Mouse (Mus musculus) myocyte (in vitro differentiated cells): Measurements from ENCODE around the gene Ptpn3.

Experiments
- E2F4 ChIP-seq: IDR thresholded peaks from one replicate; pipeline ENCODE4 v1.6.1; 2011; ENCODE audit warnings: mild to moderate bottlenecking, control low read depth, moderate library complexity; ENCODE audit not compliant: insufficient read depth
- MAX ChIP-seq: IDR thresholded peaks from one replicate; pipeline ENCODE4 v1.6.1; 2011; ENCODE audit warnings: low read depth, mild to moderate bottlenecking, control low read depth
- MYOD1 ChIP-seq, 3 experiments: IDR thresholded peaks; one replicate each; pipeline ENCODE4 v1.6.1; 2011; ENCODE audit warnings: control low read depth in 2 of 3, low read depth in 2 of 3, mild to moderate bottlenecking in 2 of 3, moderate library complexity in 1 of 3; ENCODE audit not compliant: insufficient read length in 2 of 3, control insufficient read depth in 1 of 3
- MYOG ChIP-seq, 3 experiments: IDR thresholded peaks; one replicate each; pipeline ENCODE4 v1.6.1; 2011; ENCODE audit warnings: control low read depth in 2 of 3, low read depth in 2 of 3, mild to moderate bottlenecking in 2 of 3; ENCODE audit not compliant: insufficient read length in 2 of 3, control insufficient read depth in 1 of 3, insufficient read depth in 1 of 3
- POLR2A ChIP-seq: IDR thresholded peaks from one replicate; pipeline ENCODE4 v1.6.1; 2011; ENCODE audit warnings: low read depth, mild to moderate bottlenecking, control low read depth, moderate library complexity; ENCODE audit not compliant: insufficient read length
- POLR2AphosphoS2 ChIP-seq: IDR thresholded peaks from one replicate; pipeline ENCODE4 v1.6.1; 2011; ENCODE audit warnings: low read depth, control low read depth; ENCODE audit not compliant: insufficient read length
- SRF ChIP-seq: IDR thresholded peaks from one replicate; pipeline ENCODE4 v1.6.1; 2011; ENCODE audit warnings: low read depth; ENCODE audit not compliant: control insufficient read depth, insufficient read length
- TCF12 ChIP-seq: IDR thresholded peaks from one replicate; pipeline ENCODE4 v1.6.1; 2011; ENCODE audit warnings: mild to moderate bottlenecking, control low read depth; ENCODE audit not compliant: poor library complexity, insufficient read depth, severe bottlenecking
- USF1 ChIP-seq: IDR thresholded peaks from one replicate; pipeline ENCODE4 v1.6.1; 2011; ENCODE audit warnings: low read depth, mild to moderate bottlenecking, control low read depth, moderate library complexity

- TF ChIP-seq TCF12 = no peak
- TF ChIP-seq SRF = no peak
- no peak for TF ChIP-seq POLR2A
- TF ChIP-seq MYOG (IDR thresholded peaks at IDR 0.05; ENCODE audit: control insufficient read depth in 1 of 3, insufficient read depth in 1 of 3, insufficient read length in 2 of 3, low read depth in 2 of 3) = no peak
- no peak for TF ChIP-seq MAX
- TF ChIP-seq MYOD1 (IDR thresholded peaks at IDR 0.05; ENCODE audit: control insufficient read depth in 1 of 3, insufficient read length in 2 of 3, low read depth in 2 of 3) = no peak
- no peak for TF ChIP-seq E2F4
- TF ChIP-seq POLR2AphosphoS2 = no peak
- no peak for TF ChIP-seq USF1
These were observed 19.0 kb downstream of the Ptpn3 start for GRCm38 (mm10) chr4:57282630-57283029.
